Mouse (Mus musculus): ENCODE results near the gene Akap13.

- TF ChIP-seq CTCF (IDR thresholded peaks at IDR 0.05; ENCODE audit: low read depth): no peak
- no peak for TF ChIP-seq EP300 (IDR thresholded peaks at IDR 0.05; ENCODE audit: low read depth)
These were observed 51.3 kb downstream of the Akap13 start for GRCm38 (mm10) chr7:75506628-75507027.
